Mouse (Mus musculus): ENCODE results near the gene H2-M5. TPM values are rescaled to one million over a fixed set of nuclear protein-coding genes. Genes with fewer than 3 reads are reported as not detected.
"Not testable (repeated sequence)": the region's sequence is repeated elsewhere in the genome, so short reads cannot be mapped to it uniquely, and the experiment has no call there.

Gene H2-M5
- polyA plus RNA-seq, 1 experiment from 2014 or later: 1.2 TPM

GRCm38 (mm10) chr17:36992336-36993104 is 3.2 kb upstream of the H2-M5 start:
- no peak overlapping the region for H3K9ac ChIP-seq
- H3K36me3 ChIP-seq: no peaks in the 10 kb centered on the region
- no peaks in the 10 kb centered on the region for H3K9me3 ChIP-seq
- peaks cover 6% of the 10 kb centered on the region; the same call in 1 of the 2 replicates for H3K4me1 ChIP-seq
- WGBS: 68% methylated on average over 3 of the region's 3 CpGs
- peaks cover 20% of the 10 kb centered on the region for H3K27me3 ChIP-seq
- ATAC-seq (ENCODE audit: insufficient number of reproducible peaks, insufficient read depth, low FRiP score, low TSS enrichment): no peak
- H3K27ac ChIP-seq: no peak overlapping the region
- no peak overlapping the region for H3K4me3 ChIP-seq
- no peak overlapping the region for H3K4me2 ChIP-seq (replicated peaks)

- peaks cover 29% of the 10 kb centered on the region for H3K27me3 ChIP-seq
- not testable (repeated sequence) for H3K4me3 ChIP-seq; H3K9me3 ChIP-seq; H3K9ac ChIP-seq; H3K36me3 ChIP-seq; H3K27ac ChIP-seq; H3K4me2 ChIP-seq (replicated peaks); H3K4me1 ChIP-seq; ATAC-seq (ENCODE audit: insufficient number of reproducible peaks, insufficient read depth, low FRiP score, low TSS enrichment)
- WGBS: 82% methylated on average over 6 of the region's 6 CpGs
Measured at GRCm38 (mm10) chr17:36990630-36991029, 1.3 kb upstream of the H2-M5 start.

GRCm38 (mm10) chr17:36988475-36988874 is 862 bp downstream of the H2-M5 start:
- WGBS: 4% methylated on average over 24 of the region's 24 CpGs
- no peak overlapping the region for H3K9ac ChIP-seq
- peaks cover 29% of the 10 kb centered on the region for H3K27me3 ChIP-seq
- H3K9me3 ChIP-seq: no peaks in the 10 kb centered on the region
- ATAC-seq (ENCODE audit: insufficient number of reproducible peaks, insufficient read depth, low FRiP score, low TSS enrichment): no peak
- no peaks in the 10 kb centered on the region for H3K36me3 ChIP-seq
- H3K4me3 ChIP-seq: peak overlapping the region; percentile 21
- H3K27ac ChIP-seq: no peak overlapping the region
- H3K4me1 ChIP-seq: peaks cover 4% of the 10 kb centered on the region; the same call in 1 of the 2 replicates
- peak overlapping the region; percentile 36 for H3K4me2 ChIP-seq (replicated peaks)

- Histone ChIP-seq H3K4me1 (peaks cover 8% of the 10 kb centered on the region; the same call in 1 of the 2 replicates), H3K4me2 (replicated peaks) (no peak overlapping the region), H3K9me3 (no peaks in the 10 kb centered on the region), H3K27me3 (peaks cover 24% of the 10 kb centered on the region), H3K36me3 (no peaks in the 10 kb centered on the region), H3K9ac (no peak overlapping the region), H3K27ac (no peak overlapping the region), H3K4me3 (no peak overlapping the region)
- WGBS: 28% methylated on average over 5 of the region's 5 CpGs
- ATAC-seq (ENCODE audit: insufficient number of reproducible peaks, insufficient read depth, low FRiP score, low TSS enrichment): no peak
Measured at GRCm38 (mm10) chr17:36982253-36983155, 6.8 kb downstream of the H2-M5 start.

- ATAC-seq (ENCODE audit: insufficient number of reproducible peaks, insufficient read depth, low FRiP score, low TSS enrichment): no peak
- 6% methylated on average over 4 of the region's 4 CpGs for WGBS
- Histone ChIP-seq H3K9me3 (no peaks in the 10 kb centered on the region), H3K36me3 (no peaks in the 10 kb centered on the region), H3K4me3 (0 out of 2 replicates have a peak overlapping the region, but pooled peaks have one; percentile 15), H3K4me2 (replicated peaks) (peak overlapping the region; percentile 32; the same call in 1 of the 2 replicates), H3K27me3 (peaks cover 19% of the 10 kb centered on the region; the same call in 1 of the 2 replicates), H3K27ac (no peak overlapping the region), H3K9ac (no peak overlapping the region), H3K4me1 (peaks cover 8% of the 10 kb centered on the region; the same call in 1 of the 2 replicates)
Measured at GRCm38 (mm10) chr17:36981845-36982244, 7.5 kb downstream of the H2-M5 start.

- H3K4me3 ChIP-seq: 0 out of 2 replicates have a peak within 1 kb of the TSS, but pooled peaks have one; percentile 15
- peak within 1 kb of the TSS; percentile 32 for H3K4me2 ChIP-seq (replicated peaks)
- no peak within 1 kb of the TSS for H3K9ac ChIP-seq
- peaks cover 8% of the 10 kb centered on the region; the same call in 1 of the 2 replicates for H3K4me1 ChIP-seq
- 13% methylated on average over 18 of the region's 18 CpGs for WGBS
- H3K27me3 ChIP-seq: peaks cover 15% of the 10 kb centered on the region; the same call in 1 of the 2 replicates
- no peaks in the 10 kb centered on the region for H3K36me3 ChIP-seq
- H3K9me3 ChIP-seq: no peaks in the 10 kb centered on the region
- H3K27ac ChIP-seq: no peak within 1 kb of the TSS
- no peak; the same call in 1 of the 2 replicates for ATAC-seq (ENCODE audit: insufficient number of reproducible peaks, insufficient read depth, low FRiP score, low TSS enrichment)
Measured at GRCm38 (mm10) chr17:36981221-36981813, 8.0 kb downstream of the H2-M5 start, which contains the start of gene 2410137M14Rik. 2410137M14Rik (minus strand) TSS chr17:36981237.

- Histone ChIP-seq H3K36me3 (no peaks in the 10 kb centered on the region), H3K27me3 (no peaks in the 10 kb centered on the region), H3K9me3 (no peaks in the 10 kb centered on the region), H3K27ac (no peak overlapping the region), H3K4me2 (replicated peaks) (no peak overlapping the region), H3K4me3 (no peak overlapping the region), H3K4me1 (no peaks in the 10 kb centered on the region), H3K9ac (no peak overlapping the region)
- WGBS: 62% methylated on average over 8 of the region's 8 CpGs
- no peak for ATAC-seq (ENCODE audit: insufficient number of reproducible peaks, insufficient read depth, low FRiP score, low TSS enrichment)
Measured at GRCm38 (mm10) chr17:36973271-36973787, 16.0 kb downstream of the H2-M5 start.

- H3K4me1 ChIP-seq: no peaks in the 10 kb centered on the region
- no peaks in the 10 kb centered on the region for H3K36me3 ChIP-seq
- H3K4me2 ChIP-seq (replicated peaks): no peak overlapping the region
- no peak overlapping the region for H3K9ac ChIP-seq
- WGBS: 80% methylated on average over 3 of the region's 3 CpGs
- H3K4me3 ChIP-seq: no peak overlapping the region
- H3K27ac ChIP-seq: no peak overlapping the region
- no peaks in the 10 kb centered on the region for H3K27me3 ChIP-seq
- ATAC-seq (ENCODE audit: insufficient number of reproducible peaks, insufficient read depth, low FRiP score, low TSS enrichment): no peak
- H3K9me3 ChIP-seq: no peaks in the 10 kb centered on the region
Measured at GRCm38 (mm10) chr17:36972791-36973190, 16.5 kb downstream of the H2-M5 start.

- no peak overlapping the region for H3K4me2 ChIP-seq (replicated peaks)
- no peaks in the 10 kb centered on the region for H3K4me1 ChIP-seq
- H3K9ac ChIP-seq: no peak overlapping the region
- no peak overlapping the region for H3K27ac ChIP-seq
- no peak overlapping the region for H3K4me3 ChIP-seq
- H3K36me3 ChIP-seq: no peaks in the 10 kb centered on the region
- 88% methylated on average over 6 of the region's 6 CpGs for WGBS
- no peaks in the 10 kb centered on the region for H3K9me3 ChIP-seq
- no peaks in the 10 kb centered on the region for H3K27me3 ChIP-seq
- no peak for ATAC-seq (ENCODE audit: insufficient number of reproducible peaks, insufficient read depth, low FRiP score, low TSS enrichment)
Measured at GRCm38 (mm10) chr17:36971172-36971850, 18.0 kb downstream of the H2-M5 start.

GRCm38 (mm10) chr17:36970316-36970890 is 18.9 kb downstream of the H2-M5 start:
- Histone ChIP-seq H3K4me2 (replicated peaks) (no peak overlapping the region), H3K36me3 (no peaks in the 10 kb centered on the region), H3K4me3 (no peak overlapping the region), H3K9me3 (no peaks in the 10 kb centered on the region), H3K9ac (no peak overlapping the region), H3K27ac (no peak overlapping the region), H3K27me3 (no peaks in the 10 kb centered on the region), H3K4me1 (no peaks in the 10 kb centered on the region)
- WGBS: 84% methylated on average over 14 of the region's 14 CpGs
- no peak for ATAC-seq (ENCODE audit: insufficient number of reproducible peaks, insufficient read depth, low FRiP score, low TSS enrichment)
